Mouse (Mus musculus) bone marrow macrophage, adult 2 months (primary cell): ENCODE results near the gene Kif14. TPM values are rescaled to one million over a fixed set of nuclear protein-coding genes. Genes with fewer than 3 reads are reported as not detected.
"Not testable (repeated sequence)": the region's sequence is repeated elsewhere in the genome, so short reads cannot be mapped to it uniquely, and the experiment has no call there.

Experiments
- H3K27ac ChIP-seq: 2 replicates; pipeline ENCODE4 v1.5.1; 2012; ENCODE audit warnings: low read depth, low read length; ENCODE audit not compliant: insufficient read depth
- H3K4me1 ChIP-seq: 2 replicates; pipeline ENCODE4 v1.6.1; 2012; ENCODE audit warnings: low read length; ENCODE audit not compliant: control insufficient read depth, insufficient read depth
- H3K4me3 ChIP-seq: 2 replicates; pipeline ENCODE4 v1.5.1; 2012; ENCODE audit warnings: mild to moderate bottlenecking, low read length, moderate library complexity; ENCODE audit not compliant: insufficient read depth
- CTCF ChIP-seq: IDR thresholded peaks from 2 replicates; pipeline ENCODE4 v1.5.1; 2012; ENCODE audit warnings: low read depth, mild to moderate bottlenecking, low read length, moderate library complexity
- POLR2A ChIP-seq: IDR thresholded peaks from 2 replicates; pipeline ENCODE4 v1.6.1; 2012; ENCODE audit warnings: mild to moderate bottlenecking, low read depth, low read length, borderline replicate concordance
- polyA plus RNA-seq: library from polyadenylated mRNA; stranded (reverse); fragments of >200 nt; gene quantifications from 2 replicates; pipeline ENCODE4 v1.2.4, GENCODE M21; 2012; ENCODE audit not compliant: missing spikeins, insufficient read depth, insufficient read length

Kif14 gene
- polyA plus RNA-seq, 1 experiment = 6.8 TPM

DNA sequence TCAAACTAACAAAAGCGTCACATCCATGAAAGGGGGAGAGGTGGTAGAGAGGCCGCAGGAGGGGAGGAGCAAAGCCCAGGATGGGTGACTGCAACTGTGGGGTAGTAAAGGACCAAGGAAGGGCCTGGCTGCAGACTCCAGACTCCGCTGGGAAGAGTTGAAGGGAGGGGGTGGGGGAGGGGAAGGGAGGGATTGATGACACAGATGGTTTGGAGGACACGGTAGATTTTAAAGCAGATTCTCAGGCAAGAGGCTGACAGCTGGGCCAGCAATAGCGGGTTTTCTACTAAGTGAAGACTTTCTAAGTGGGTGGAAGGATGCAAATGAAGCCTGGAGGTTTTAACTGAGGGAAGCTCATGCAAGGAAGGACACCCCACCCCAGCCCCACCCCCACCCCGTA lies 4.3 kb downstream of the Kif14 start:
- H3K27ac ChIP-seq = no peak overlapping the region
- H3K4me1 ChIP-seq = peaks cover 5% of the 10 kb centered on the region
- no peak for TF ChIP-seq POLR2A
- TF ChIP-seq CTCF = no peak
- H3K4me3 ChIP-seq = no peak overlapping the region

DNA sequence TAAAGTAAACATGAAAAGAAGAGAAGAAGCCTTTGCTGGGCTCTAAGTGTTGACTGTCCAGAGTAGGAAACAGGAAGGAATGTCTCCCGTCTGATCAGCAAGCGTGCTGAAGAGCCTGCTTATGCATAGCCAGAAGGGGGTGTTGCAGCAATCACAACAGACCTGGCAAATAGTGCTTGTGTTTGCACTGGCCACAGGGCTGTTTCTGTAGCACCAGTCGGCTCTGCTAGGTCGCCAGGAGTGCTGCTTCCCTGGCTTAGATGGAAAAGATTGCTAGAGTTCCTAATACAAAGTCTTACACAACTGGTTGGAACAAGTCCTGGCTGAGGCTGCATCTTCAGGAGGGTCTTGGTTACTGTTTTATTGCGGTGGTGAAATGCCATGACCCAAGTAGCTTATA lies 25.5 kb downstream of the Kif14 start:
- H3K27ac ChIP-seq = no peak overlapping the region
- TF ChIP-seq POLR2A (no peak), CTCF (no peak)
- H3K4me1 ChIP-seq = no peaks in the 10 kb centered on the region
- no peak overlapping the region for H3K4me3 ChIP-seq

DNA sequence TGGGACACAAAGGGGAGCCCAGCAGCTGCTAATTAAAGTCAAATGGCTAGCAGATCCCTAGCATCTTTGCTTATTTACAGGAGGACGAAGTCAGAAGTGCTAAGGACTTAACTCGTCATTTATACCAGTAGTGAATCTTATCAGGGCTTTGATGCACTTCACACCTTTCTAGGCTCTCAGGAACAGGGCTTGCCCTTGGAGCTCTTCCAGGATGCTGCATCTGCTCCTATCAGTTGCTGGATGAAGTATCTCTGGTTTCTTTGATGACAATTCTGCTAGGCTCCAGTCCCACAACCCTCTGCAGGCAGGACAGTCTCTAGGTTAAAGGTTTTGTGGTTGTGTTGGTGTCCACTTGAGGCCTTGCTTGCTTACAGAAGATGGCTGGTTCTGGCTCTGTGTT lies 26.1 kb downstream of the Kif14 start:
- Histone ChIP-seq H3K27ac (no peak overlapping the region), H3K4me3 (no peak overlapping the region), H3K4me1 (no peaks in the 10 kb centered on the region)
- no peak for TF ChIP-seq CTCF
- no peak for TF ChIP-seq POLR2A

DNA sequence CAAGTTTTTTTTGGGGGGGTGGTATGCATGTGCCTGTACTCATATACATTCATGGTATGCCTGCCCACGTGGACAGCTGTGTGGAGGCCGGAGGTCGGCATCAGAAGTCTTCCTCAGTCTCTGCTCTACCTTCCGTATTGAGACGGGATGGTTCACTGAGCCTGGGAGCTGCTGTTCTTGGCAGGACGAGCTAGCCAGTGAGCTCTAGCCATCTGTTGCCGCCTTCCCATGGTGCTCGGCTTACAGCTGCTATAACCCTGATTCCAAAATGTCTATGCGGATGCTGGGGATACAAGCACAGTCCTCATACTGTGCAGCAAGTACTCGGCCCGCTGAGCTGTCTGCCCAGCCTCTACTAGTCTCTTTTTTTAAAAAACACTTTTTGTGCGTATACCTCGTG lies 33.2 kb downstream of the Kif14 start:
- H3K4me3 ChIP-seq = no peak overlapping the region
- H3K27ac ChIP-seq = no peak overlapping the region
- H3K4me1 ChIP-seq = no peaks in the 10 kb centered on the region
- no peak for TF ChIP-seq POLR2A
- no peak for TF ChIP-seq CTCF

DNA sequence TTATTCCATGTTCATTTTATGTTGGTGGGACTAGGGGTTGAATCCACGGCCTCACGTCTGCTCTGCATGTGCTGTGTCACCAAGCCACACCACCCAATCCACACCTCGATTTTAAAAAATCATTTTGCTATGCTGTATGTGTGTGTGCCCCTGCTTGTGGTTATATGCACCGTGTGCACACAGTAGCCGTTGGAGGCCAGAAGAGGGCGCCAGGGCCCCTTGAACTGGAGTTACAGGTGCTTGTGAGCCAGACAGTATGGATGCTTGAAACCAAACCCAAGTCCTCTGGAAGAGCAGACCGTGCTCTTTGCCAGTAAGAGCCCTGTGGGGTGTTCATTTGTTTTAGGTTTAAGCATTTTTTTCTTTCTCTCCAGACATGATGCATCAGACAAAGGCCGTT lies 36.8 kb downstream of the Kif14 start:
- H3K27ac ChIP-seq = no peak overlapping the region
- H3K4me3 ChIP-seq = no peak overlapping the region
- TF ChIP-seq POLR2A (no peak), CTCF (no peak)
- H3K4me1 ChIP-seq = no peaks in the 10 kb centered on the region

DNA sequence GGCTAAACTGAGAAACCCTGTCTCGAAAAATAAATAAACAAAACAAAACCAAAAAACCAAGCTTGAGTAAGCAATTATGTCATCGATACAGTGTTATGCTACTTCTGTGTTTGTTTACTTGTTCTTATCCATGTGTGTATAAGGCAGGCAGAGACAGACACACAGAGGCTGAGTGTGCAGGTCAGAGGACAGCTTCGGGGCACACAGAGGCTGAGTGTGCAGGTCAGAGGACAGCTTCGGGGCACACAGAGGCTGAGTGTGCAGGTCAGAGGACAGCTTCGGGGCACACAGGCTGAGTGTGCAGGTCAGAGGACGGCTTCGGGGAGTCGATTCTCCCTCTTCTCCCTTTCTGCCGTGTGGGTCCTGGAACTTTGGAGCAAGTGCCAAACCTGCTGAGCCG lies 40.1 kb downstream of the Kif14 start:
- not testable (repeated sequence) for H3K27ac ChIP-seq, H3K4me3 ChIP-seq, H3K4me1 ChIP-seq

DNA sequence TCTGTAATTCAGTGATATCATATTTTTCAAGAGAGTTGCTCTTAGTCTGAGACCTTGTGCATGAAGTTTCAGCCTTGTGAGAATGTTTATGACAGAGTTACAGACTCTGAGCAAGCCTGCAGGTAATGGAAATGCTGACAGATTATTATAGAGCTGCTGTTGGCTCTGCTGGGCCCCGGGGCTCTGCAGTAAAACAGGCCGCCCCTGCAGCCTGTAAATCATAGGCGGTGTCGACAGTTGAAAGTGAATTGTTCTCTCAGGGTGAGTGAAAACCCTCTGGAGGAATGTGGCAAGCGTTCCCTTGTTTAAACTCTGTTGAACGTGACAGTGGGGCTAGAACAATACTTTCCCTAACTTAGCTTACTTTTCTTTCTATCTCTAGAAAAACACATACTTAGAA lies 46.2 kb downstream of the Kif14 start:
- Histone ChIP-seq H3K4me3 (no peak overlapping the region), H3K4me1 (no peaks in the 10 kb centered on the region), H3K27ac (no peak overlapping the region)
- no peak for TF ChIP-seq POLR2A
- TF ChIP-seq CTCF = no peak

DNA sequence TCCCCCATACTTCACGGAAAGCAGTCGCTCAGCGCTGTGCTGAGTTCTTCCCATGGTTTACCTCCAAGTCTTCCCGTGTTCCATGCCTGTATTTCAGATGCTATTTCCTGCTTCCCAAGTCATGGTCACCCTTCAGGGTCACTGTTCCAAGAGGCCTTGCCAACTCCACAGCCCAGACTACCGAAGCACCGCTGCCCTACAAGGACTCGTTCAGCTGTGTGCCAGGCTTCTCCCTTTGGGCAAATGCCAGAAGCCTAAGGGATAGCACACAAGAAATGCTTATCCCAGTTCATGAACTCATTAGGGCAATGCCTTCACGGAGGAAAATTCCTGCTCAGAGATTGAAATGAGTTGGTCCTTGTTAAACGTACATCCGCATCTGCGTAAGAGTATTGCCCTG lies 47.0 kb downstream of the Kif14 start:
- Histone ChIP-seq H3K4me1 (no peaks in the 10 kb centered on the region), H3K4me3 (no peak overlapping the region), H3K27ac (no peak overlapping the region)
- TF ChIP-seq POLR2A (no peak), CTCF (no peak)

DNA sequence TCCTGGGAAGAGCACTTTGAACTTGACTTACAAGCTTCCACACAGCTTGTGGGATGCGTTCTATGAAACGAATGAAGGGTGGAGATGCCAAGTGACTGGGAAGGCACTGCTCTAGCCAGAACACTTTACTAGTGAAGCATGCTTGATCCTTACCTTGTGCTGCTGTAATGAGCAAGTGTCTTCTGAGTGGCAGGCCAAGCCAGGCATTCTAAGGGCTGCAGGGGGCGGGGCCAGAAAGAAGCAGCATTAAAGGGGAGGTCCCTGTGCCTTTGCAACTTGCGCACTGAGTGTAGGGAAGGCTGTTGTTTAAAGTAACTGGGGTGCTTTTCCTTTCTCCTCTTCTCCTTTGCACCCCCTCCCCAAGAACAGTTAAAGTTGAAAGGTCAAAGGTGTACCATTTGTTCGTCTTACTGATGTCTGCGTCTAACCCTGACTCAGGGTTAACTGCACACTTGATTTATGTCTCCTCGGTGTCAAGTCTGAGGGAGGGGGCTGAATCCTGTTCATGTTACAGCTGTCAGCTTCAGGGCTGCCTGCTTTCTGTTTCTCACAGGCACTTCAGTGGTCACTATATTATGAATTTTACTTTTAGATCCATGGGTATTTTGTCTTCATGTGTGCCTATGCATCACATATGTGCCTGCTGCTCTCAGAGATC lies 52.7 kb downstream of the Kif14 start:
- TF ChIP-seq POLR2A = no peak
- no peak for TF ChIP-seq CTCF
- Histone ChIP-seq H3K4me3 (no peak overlapping the region), H3K4me1 (no peaks in the 10 kb centered on the region), H3K27ac (no peak overlapping the region)

DNA sequence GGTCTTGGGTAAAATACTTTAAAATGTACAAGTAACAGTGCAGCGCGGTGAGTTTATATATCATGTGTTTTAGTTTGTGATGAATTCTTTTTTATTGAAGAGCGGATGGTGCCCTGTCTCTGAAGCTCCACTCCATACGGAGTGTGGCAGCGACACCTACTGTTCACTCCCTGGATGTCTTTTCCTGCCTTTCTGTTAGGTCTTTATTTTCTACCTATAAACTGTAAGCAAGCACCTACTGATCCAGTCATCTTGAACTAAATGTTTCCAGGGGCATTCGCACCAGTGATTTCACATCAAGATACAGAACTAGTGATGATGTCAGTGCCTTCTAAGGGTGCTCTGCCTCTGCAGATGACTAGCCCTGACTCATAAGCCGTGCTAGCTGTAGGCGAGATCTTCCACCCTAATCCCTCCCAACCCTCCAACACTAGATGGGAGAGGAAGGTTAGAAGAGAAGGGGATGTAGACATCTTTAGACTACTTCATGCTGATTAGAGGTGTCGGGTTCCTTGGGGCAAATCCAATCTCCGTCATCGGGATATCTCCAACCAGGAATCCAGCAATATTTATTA lies 55.3 kb downstream of the Kif14 start:
- H3K27ac ChIP-seq = no peak overlapping the region
- H3K4me1 ChIP-seq = no peaks in the 10 kb centered on the region
- TF ChIP-seq CTCF (no peak), POLR2A (no peak)
- no peak overlapping the region for H3K4me3 ChIP-seq

DNA sequence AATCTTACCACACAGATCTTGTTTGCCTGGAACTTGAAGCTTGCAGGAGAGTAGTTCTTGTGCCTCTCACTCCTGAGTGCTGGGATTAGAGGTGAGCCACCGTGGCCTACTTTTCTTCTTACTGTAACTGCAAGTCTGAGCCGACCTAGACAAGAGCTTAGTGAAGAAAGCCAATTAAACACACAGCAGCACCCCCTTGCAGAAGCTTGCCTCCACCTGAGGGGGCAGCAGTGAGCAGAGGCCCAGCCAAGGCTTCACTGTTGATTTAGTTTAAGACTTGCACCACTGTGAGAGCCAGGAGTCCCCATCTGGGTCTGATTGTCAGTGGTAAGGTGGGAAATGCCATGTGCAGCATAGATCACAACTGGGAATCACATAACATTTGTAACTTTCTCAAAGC lies 58.8 kb downstream of the Kif14 start:
- Histone ChIP-seq H3K4me3 (no peak overlapping the region), H3K4me1 (no peaks in the 10 kb centered on the region), H3K27ac (no peak overlapping the region)
- TF ChIP-seq POLR2A = no peak
- peak; percentile 92 for TF ChIP-seq CTCF
